Mouse (Mus musculus) forebrain, postnatal 0 days (tissue): ENCODE measurements around the gene Lmx1b. TPM values are rescaled to one million over a fixed set of nuclear protein-coding genes. Genes with fewer than 3 reads are reported as not detected.

Source experiments
- ATAC-seq: fragments of 200-750 bp; cut with Nextera tagmentation; 2 replicates; pipeline ENCODE4 v1.8.0; 2017; ENCODE audit warnings: mild to moderate bottlenecking, moderate library complexity
- DNase-seq: peaks from one replicate; pipeline ENCODE4 v3.0.0-alpha.2; 2015
- H3K27ac ChIP-seq: fragments of 300-500 bp; sonication (generic); 2 replicates; pipeline ENCODE4 v1.5.1; 2014; ENCODE audit warnings: low read depth, mild to moderate bottlenecking, antibody characterized with exemption, low read length, moderate library complexity, mixed read lengths
- H3K27me3 ChIP-seq: fragments of 300-500 bp; sonication (generic); 2 replicates; pipeline ENCODE4 v1.6.1; 2014; ENCODE audit warnings: mild to moderate bottlenecking, low read length, mixed read lengths; ENCODE audit not compliant: insufficient read depth
- H3K36me3 ChIP-seq: fragments of 300-500 bp; sonication (generic); 2 replicates; pipeline ENCODE4 v1.6.1; 2014; ENCODE audit warnings: mild to moderate bottlenecking, moderate library complexity; ENCODE audit not compliant: insufficient read depth
- H3K4me1 ChIP-seq: fragments of 300-500 bp; sonication (generic); 2 replicates; pipeline ENCODE4 v1.6.1; 2014; ENCODE audit warnings: antibody characterized with exemption; ENCODE audit not compliant: insufficient read depth
- H3K4me2 ChIP-seq: fragments of 300-500 bp; sonication (generic); 2 replicates; pipeline ENCODE4 v1.6.1; 2014; ENCODE audit warnings: low read depth, mild to moderate bottlenecking, moderate library complexity
- H3K4me3 ChIP-seq: fragments of 300-500 bp; sonication (generic); 2 replicates; pipeline ENCODE4 v1.5.1; 2014; ENCODE audit warnings: low read depth, low read length, mixed read lengths
- H3K9ac ChIP-seq: fragments of 300-500 bp; sonication (generic); 2 replicates; pipeline ENCODE4 v1.6.1; 2014; ENCODE audit warnings: mild to moderate bottlenecking
- H3K9me3 ChIP-seq: fragments of 300-500 bp; sonication (generic); 2 replicates; pipeline ENCODE4 v1.6.1; 2016; ENCODE audit warnings: low read length
- CTCF ChIP-seq: sonication (generic); IDR thresholded peaks from 2 replicates; pipeline ENCODE4 v1.5.1; 2016; ENCODE audit warnings: antibody characterized with exemption, control low read depth, low read depth
- WGBS: fragments of 180-500 bp; shearing (Covaris S2); extraction: QIAGEN DNeasy Blood & Tissue Kit; methylation state at CpG from one replicate; pipeline ENCODE4 v1.1.7; 2014; 5-methylcytosine and 5-hydroxymethylcytosine counted together
- polyA plus RNA-seq: library from polyadenylated mRNA; unstranded; fragments of >200 nt; fragmentation: Nextera tagmentation; extraction: Ambion mirVana; gene quantifications from 2 replicates; pipeline ENCODE4 v1.2.1, GENCODE M21; 2015
- total RNA-seq: library from RNA; depleted of rRNA; stranded (reverse); fragments of >200 nt; gene quantifications from 2 replicates; pipeline ENCODE4 v1.2.3, GENCODE M21; 2014

Gene Lmx1b
- total and polyA plus RNA-seq, 2 experiments from 2014 or later = 0.24 to 2.0 TPM

- Histone ChIP-seq H3K27me3 (peaks cover 85% of the 10 kb centered on the region), H3K36me3 (no peaks in the 10 kb centered on the region), H3K4me1 (no peaks in the 10 kb centered on the region), H3K27ac (no peak overlapping the region), H3K9ac (no peak overlapping the region), H3K4me2 (no peak overlapping the region), H3K9me3 (no peaks in the 10 kb centered on the region), H3K4me3 (no peak overlapping the region)
- ATAC-seq (no peak), DNase-seq (no peak)
- no peak for TF ChIP-seq CTCF
- 34% methylated on average over 6 of the region's 6 CpGs for WGBS
Measured at GRCm38 (mm10) chr2:33638141-33638733, 2.1 kb downstream of the Lmx1b start.

- TF ChIP-seq CTCF = no peak
- ATAC-seq (no peak), DNase-seq (no peak)
- no peaks in the 10 kb centered on the region for H3K4me1 ChIP-seq
- no peak overlapping the region for H3K4me3 ChIP-seq
- peaks cover 86% of the 10 kb centered on the region for H3K27me3 ChIP-seq
- no peak overlapping the region for H3K27ac ChIP-seq
- H3K36me3 ChIP-seq = no peaks in the 10 kb centered on the region
- WGBS = 6% methylated on average over 7 of the region's 7 CpGs
- no peak overlapping the region for H3K9ac ChIP-seq
- H3K9me3 ChIP-seq = no peaks in the 10 kb centered on the region
- no peak overlapping the region for H3K4me2 ChIP-seq
Measured at GRCm38 (mm10) chr2:33637288-33637687, 3.0 kb downstream of the Lmx1b start.

GRCm38 (mm10) chr2:33636628-33637188 is 3.6 kb downstream of the Lmx1b start:
- H3K9ac ChIP-seq = no peak overlapping the region
- ATAC-seq (no peak), DNase-seq (peak; percentile 68)
- TF ChIP-seq CTCF = no peak
- no peaks in the 10 kb centered on the region for H3K4me1 ChIP-seq
- 2% methylated on average over 26 of the region's 26 CpGs for WGBS
- H3K4me2 ChIP-seq = no peak overlapping the region
- H3K9me3 ChIP-seq = no peaks in the 10 kb centered on the region
- no peak overlapping the region for H3K4me3 ChIP-seq
- H3K27ac ChIP-seq = no peak overlapping the region
- H3K27me3 ChIP-seq = peaks cover 83% of the 10 kb centered on the region
- no peaks in the 10 kb centered on the region for H3K36me3 ChIP-seq

GRCm38 (mm10) chr2:33636117-33636521 is 4.2 kb downstream of the Lmx1b start:
- H3K27me3 ChIP-seq = peaks cover 77% of the 10 kb centered on the region
- H3K4me1 ChIP-seq = no peaks in the 10 kb centered on the region
- H3K9ac ChIP-seq = no peak overlapping the region
- no peak for DNase-seq
- no peak for TF ChIP-seq CTCF
- WGBS = under 1% methylated on average over 21 of the region's 21 CpGs
- no peaks in the 10 kb centered on the region for H3K36me3 ChIP-seq
- no peak overlapping the region for H3K4me3 ChIP-seq
- no peak for ATAC-seq
- H3K27ac ChIP-seq = no peak overlapping the region
- no peak overlapping the region for H3K4me2 ChIP-seq
- no peaks in the 10 kb centered on the region for H3K9me3 ChIP-seq

- Histone ChIP-seq H3K36me3 (no peaks in the 10 kb centered on the region), H3K9me3 (no peaks in the 10 kb centered on the region), H3K4me2 (no peak overlapping the region), H3K27me3 (peaks cover 78% of the 10 kb centered on the region), H3K4me1 (no peaks in the 10 kb centered on the region), H3K9ac (no peak overlapping the region), H3K27ac (no peak overlapping the region), H3K4me3 (no peak overlapping the region)
- no peak for TF ChIP-seq CTCF
- 5% methylated on average over 19 of the region's 19 CpGs for WGBS
- ATAC-seq (no peak), DNase-seq (no peak)
Measured at GRCm38 (mm10) chr2:33635323-33636116, 4.8 kb downstream of the Lmx1b start.

GRCm38 (mm10) chr2:33634481-33635090 is 5.7 kb downstream of the Lmx1b start:
- peaks cover 78% of the 10 kb centered on the region for H3K27me3 ChIP-seq
- no peaks in the 10 kb centered on the region for H3K9me3 ChIP-seq
- H3K4me2 ChIP-seq = no peak overlapping the region
- no peak overlapping the region for H3K4me3 ChIP-seq
- no peak for DNase-seq
- H3K4me1 ChIP-seq = no peaks in the 10 kb centered on the region
- no peaks in the 10 kb centered on the region for H3K36me3 ChIP-seq
- 14% methylated on average over 4 of the region's 4 CpGs for WGBS
- H3K9ac ChIP-seq = no peak overlapping the region
- TF ChIP-seq CTCF = no peak
- no peak for ATAC-seq
- H3K27ac ChIP-seq = no peak overlapping the region

- Histone ChIP-seq H3K9ac (no peak overlapping the region), H3K27ac (no peak overlapping the region), H3K27me3 (peaks cover 79% of the 10 kb centered on the region), H3K4me1 (no peaks in the 10 kb centered on the region), H3K9me3 (no peaks in the 10 kb centered on the region), H3K4me3 (no peak overlapping the region), H3K36me3 (no peaks in the 10 kb centered on the region), H3K4me2 (no peak overlapping the region)
- no peak for TF ChIP-seq CTCF
- 15% methylated on average over 5 of the region's 5 CpGs for WGBS
- no peak for DNase-seq
- ATAC-seq = no peak
Measured at GRCm38 (mm10) chr2:33633955-33634354, 6.4 kb downstream of the Lmx1b start.
